Mouse (Mus musculus) neural tube, embryonic 12.5 days (tissue): ENCODE measurements around the gene Vps53. TPM values are rescaled to one million over a fixed set of nuclear protein-coding genes. Genes with fewer than 3 reads are reported as not detected.
"Not testable (repeated sequence)": the region's sequence is repeated elsewhere in the genome, so short reads cannot be mapped to it uniquely, and the experiment has no call there.

ENCODE experiments used
- ATAC-seq: fragments of 200-750 bp; cut with Nextera tagmentation; 2 replicates; pipeline ENCODE4 v1.8.0; 2017; ENCODE audit warnings: low read depth, mild to moderate bottlenecking, moderate TSS enrichment, moderate library complexity; ENCODE audit not compliant: low FRiP score
- H3K27ac ChIP-seq: fragments of 300-500 bp; sonication (generic); 2 replicates; pipeline ENCODE4 v1.5.1; 2016
- H3K27me3 ChIP-seq: fragments of 300-500 bp; sonication (generic); replicated peaks from 2 replicates; pipeline ENCODE4 v1.6.1; 2016; ENCODE audit warnings: mild to moderate bottlenecking
- H3K36me3 ChIP-seq: fragments of 300-500 bp; sonication (generic); 2 replicates; pipeline ENCODE4 v1.6.1; 2016; ENCODE audit warnings: mild to moderate bottlenecking
- H3K4me1 ChIP-seq: fragments of 300-500 bp; sonication (generic); 2 replicates; pipeline ENCODE4 v1.6.1; 2016
- H3K4me2 ChIP-seq: fragments of 300-500 bp; sonication (generic); replicated peaks from 2 replicates; pipeline ENCODE4 v1.6.1; 2016; ENCODE audit warnings: mild to moderate bottlenecking
- H3K4me3 ChIP-seq: fragments of 300-500 bp; sonication (generic); 2 replicates; pipeline ENCODE4 v1.5.1; 2016
- H3K9ac ChIP-seq: fragments of 300-500 bp; sonication (generic); 2 replicates; pipeline ENCODE4 v1.6.1; 2016; ENCODE audit warnings: mild to moderate bottlenecking
- H3K9me3 ChIP-seq: fragments of 300-500 bp; sonication (generic); 2 replicates; pipeline ENCODE4 v1.6.1; 2016; ENCODE audit warnings: mild to moderate bottlenecking
- WGBS: fragments of 180-500 bp; shearing (Covaris S2); methylation state at CpG from one replicate; pipeline ENCODE4 v1.1.7; 2016; 5-methylcytosine and 5-hydroxymethylcytosine counted together
- polyA plus RNA-seq: library from polyadenylated mRNA; unstranded; fragments of >200 nt; fragmentation: Nextera tagmentation; extraction: Ambion mirVana; gene quantifications from 2 replicates; pipeline ENCODE4 v1.2.1, GENCODE M21; 2016

Gene Vps53
- polyA plus RNA-seq, 1 experiment from 2014 or later, result 62.2 TPM

DNA sequence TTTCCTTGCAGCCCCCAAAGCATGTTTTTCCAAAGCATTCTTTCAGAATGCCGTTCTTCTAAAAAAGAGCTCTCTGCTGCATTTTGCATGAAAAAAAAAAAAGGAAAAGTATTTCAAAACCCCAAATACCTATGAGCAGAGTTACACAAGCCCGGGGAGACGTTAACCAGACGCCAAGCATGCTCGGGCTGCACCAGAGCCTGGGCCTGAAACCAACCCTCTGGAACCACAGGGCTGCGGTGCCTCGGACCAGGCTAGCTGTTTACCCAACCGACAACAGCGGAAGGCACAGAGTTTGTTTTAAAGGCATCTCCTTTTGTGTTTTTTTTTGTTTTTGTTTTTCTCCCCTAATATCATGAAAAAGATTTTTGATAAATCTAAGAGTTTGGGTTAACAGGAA lies 158.5 kb downstream of the Vps53 start:
- H3K27ac ChIP-seq, result no peak overlapping the region
- no peaks in the 10 kb centered on the region for H3K27me3 ChIP-seq
- H3K9me3 ChIP-seq, result no peaks in the 10 kb centered on the region
- H3K4me2 ChIP-seq, result no peak overlapping the region
- no peak for ATAC-seq
- no peaks in the 10 kb centered on the region; the same call in 1 of the 2 replicates for H3K36me3 ChIP-seq
- no peak overlapping the region for H3K9ac ChIP-seq
- peaks cover 8% of the 10 kb centered on the region for H3K4me1 ChIP-seq
- no peak overlapping the region for H3K4me3 ChIP-seq
- 88% methylated on average over 9 of the region's 9 CpGs for WGBS

DNA sequence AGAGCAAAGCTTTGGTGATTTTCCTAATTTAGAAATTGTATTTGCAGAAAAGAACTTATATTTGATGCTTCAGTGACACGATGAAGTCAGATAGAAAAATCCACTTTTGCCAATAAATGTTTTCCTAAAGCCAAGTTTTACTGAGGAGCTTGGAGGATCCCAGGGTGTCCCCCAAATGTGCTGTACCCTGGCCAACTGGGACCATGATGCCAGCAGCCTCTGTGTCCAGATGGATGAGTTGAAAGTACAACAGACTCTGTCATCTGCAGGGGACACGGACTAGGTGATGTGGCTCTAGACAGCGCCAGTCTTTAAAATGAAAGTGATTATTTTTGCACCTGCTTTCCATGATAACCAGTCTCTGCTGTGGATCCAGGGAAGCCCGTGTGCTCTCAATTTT lies 159.6 kb downstream of the Vps53 start:
- ATAC-seq, result no peak
- no peak overlapping the region for H3K9ac ChIP-seq

DNA sequence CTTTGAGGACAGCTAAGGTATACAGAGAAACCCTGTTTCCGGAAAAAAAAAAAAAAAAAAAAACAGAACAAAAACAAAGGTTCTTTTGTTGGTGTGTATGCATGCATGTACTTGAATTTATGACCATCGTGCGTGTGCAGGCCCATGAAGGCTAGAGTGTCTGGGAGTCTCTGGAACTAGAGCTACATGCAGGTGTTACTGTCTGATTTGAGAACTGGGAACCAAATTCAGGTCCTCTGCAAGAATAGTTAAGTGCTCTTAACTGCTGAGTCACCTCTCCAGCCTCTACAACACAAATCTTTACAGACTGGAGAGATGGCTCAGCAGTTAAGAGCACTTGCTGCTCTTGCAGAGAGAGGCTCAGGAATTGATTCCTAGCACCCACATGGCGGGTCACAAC lies 163.6 kb downstream of the Vps53 start:
- ATAC-seq, result no peak
- Histone ChIP-seq H3K9me3 (no peaks in the 10 kb centered on the region), H3K36me3 (no peaks in the 10 kb centered on the region; the same call in 1 of the 2 replicates), H3K27me3 (no peaks in the 10 kb centered on the region), H3K4me1 (no peaks in the 10 kb centered on the region), H3K4me2 (no peak overlapping the region), H3K9ac (no peak overlapping the region), H3K4me3 (no peak overlapping the region), H3K27ac (no peak overlapping the region)
- WGBS, result 73% methylated on average over 4 of the region's 4 CpGs

More for the DNA sequence above, 159.6 kb downstream of the Vps53 start:
- no peaks in the 10 kb centered on the region for H3K27me3 ChIP-seq
- H3K9me3 ChIP-seq, result no peaks in the 10 kb centered on the region
- H3K4me1 ChIP-seq, result peaks cover 4% of the 10 kb centered on the region
- 91% methylated on average over 4 of the region's 4 CpGs for WGBS
- H3K36me3 ChIP-seq, result no peaks in the 10 kb centered on the region; the same call in 1 of the 2 replicates
- H3K27ac ChIP-seq, result no peak overlapping the region
- H3K4me3 ChIP-seq, result no peak overlapping the region
- no peak overlapping the region for H3K4me2 ChIP-seq

DNA sequence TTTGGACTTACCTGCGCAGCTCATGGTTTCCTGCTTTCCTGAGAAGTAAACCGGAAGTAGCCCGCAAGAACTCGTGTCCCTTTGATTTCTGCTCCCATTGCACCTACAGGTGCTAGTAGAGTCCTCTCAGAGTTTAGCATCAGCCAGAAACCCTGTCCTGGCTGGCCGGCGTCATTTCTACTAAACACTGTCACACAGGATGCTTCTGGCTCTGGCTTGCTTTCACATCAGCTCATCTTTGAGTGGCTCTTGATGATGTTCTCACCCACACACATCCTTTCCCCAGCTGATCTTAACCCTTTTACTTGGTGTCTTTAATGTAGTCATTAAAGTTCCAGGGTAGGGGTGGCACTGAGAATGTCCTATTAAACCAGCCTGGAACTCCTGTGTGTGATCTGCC lies 164.2 kb downstream of the Vps53 start:
- Histone ChIP-seq H3K27ac (no peak overlapping the region), H3K9ac (no peak overlapping the region), H3K27me3 (no peaks in the 10 kb centered on the region), H3K4me1 (no peaks in the 10 kb centered on the region), H3K36me3 (no peaks in the 10 kb centered on the region; the same call in 1 of the 2 replicates), H3K4me2 (no peak overlapping the region), H3K9me3 (no peaks in the 10 kb centered on the region), H3K4me3 (no peak overlapping the region)
- ATAC-seq, result no peak
- WGBS, result 88% methylated on average over 6 of the region's 6 CpGs

DNA sequence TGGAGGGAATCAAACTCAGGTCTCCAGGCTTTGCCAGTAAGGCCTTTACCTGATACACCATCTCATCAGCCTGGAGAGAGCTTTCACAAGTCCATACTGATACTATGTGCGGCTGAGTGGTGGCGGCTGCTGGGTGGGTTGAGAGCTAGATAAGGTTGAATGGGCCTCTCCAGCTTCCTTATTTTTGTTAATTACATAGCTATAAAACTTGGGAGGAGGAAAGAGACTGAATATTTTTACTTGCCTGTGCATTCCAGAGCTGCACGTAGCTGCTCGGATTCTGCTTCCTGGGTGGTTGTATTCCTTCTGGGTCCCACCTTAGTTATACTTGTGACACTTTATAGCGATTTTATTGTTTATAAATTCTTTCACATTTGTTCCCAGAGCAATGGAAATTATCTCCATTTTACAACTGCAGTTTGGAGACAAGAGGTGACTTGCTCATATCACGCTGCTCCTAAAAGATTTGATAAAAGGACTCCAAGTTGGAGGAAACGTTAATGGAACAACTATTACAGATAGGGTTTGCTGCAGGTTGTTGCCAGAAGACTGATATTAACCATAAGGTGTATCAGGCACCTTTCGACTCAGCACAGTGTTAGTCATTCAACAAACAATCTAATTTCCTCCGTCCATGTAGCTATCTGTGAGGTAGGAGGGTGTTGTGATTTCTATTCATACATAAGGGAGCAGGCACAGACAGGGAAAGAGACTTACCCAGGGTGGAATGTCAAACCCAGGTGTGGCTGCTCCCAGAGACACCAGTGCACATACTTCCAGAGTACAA lies 168.4 kb downstream of the Vps53 start:
- WGBS, result 86% methylated on average over 9 of the region's 9 CpGs
- no peaks in the 10 kb centered on the region for H3K4me1 ChIP-seq
- H3K4me3 ChIP-seq, result no peak overlapping the region
- no peaks in the 10 kb centered on the region for H3K9me3 ChIP-seq
- no peak for ATAC-seq
- no peak overlapping the region for H3K4me2 ChIP-seq
- H3K27ac ChIP-seq, result no peak overlapping the region
- H3K9ac ChIP-seq, result no peak overlapping the region
- no peaks in the 10 kb centered on the region for H3K27me3 ChIP-seq
- no peaks in the 10 kb centered on the region for H3K36me3 ChIP-seq

DNA sequence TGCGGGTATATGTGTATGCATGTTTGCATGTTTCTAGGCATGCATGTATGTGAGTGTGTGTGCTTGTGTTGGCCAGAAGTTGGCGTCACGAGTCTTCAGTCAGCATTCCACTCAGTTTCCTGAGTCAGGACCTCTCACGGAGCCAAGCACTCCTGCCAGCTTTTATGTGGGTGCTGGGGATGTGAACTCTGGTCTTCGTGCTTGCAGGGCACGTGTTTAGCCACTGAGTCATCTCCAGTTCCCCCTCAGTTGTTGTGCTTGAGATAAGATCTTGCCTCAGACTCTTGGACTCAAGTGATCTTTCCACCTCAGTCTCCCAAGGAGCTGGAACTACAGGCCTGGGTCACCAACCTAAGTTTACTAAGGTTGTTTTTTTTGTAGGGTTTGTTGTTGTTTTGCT lies 170.3 kb downstream of the Vps53 start:
- no peak overlapping the region for H3K4me3 ChIP-seq
- H3K4me1 ChIP-seq, result no peaks in the 10 kb centered on the region
- H3K27me3 ChIP-seq, result no peaks in the 10 kb centered on the region
- H3K9ac ChIP-seq, result no peak overlapping the region
- H3K36me3 ChIP-seq, result no peaks in the 10 kb centered on the region
- WGBS, result 93% methylated on average over 6 of the region's 6 CpGs
- no peak overlapping the region for H3K4me2 ChIP-seq
- H3K27ac ChIP-seq, result no peak overlapping the region
- no peaks in the 10 kb centered on the region for H3K9me3 ChIP-seq
- ATAC-seq, result no peak

DNA sequence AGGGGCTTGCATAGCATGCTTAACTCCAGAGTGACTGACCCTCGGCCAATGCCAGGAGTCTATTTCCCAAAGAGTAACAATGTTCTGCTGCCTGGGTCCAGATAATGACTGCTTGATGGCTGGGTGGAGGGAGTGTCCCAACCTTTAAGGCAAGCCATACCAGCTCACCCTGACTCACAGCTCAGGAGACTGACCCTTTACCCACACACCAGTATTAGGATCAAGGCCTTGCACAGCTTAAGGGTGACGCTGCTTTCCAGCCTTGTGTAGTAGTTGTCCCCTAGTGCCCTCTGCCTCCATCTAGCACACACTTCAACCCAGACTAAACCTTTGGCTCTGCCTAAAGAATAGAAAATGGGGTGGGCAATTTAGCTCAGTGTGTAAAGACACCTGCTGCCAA lies 171.3 kb downstream of the Vps53 start:
- 75% methylated on average over 2 of the region's 2 CpGs for WGBS
- Histone ChIP-seq H3K4me2 (no peak overlapping the region), H3K4me3 (no peak overlapping the region), H3K9ac (no peak overlapping the region), H3K9me3 (no peaks in the 10 kb centered on the region), H3K36me3 (no peaks in the 10 kb centered on the region), H3K27me3 (no peaks in the 10 kb centered on the region), H3K4me1 (no peaks in the 10 kb centered on the region), H3K27ac (no peak overlapping the region)
- no peak for ATAC-seq

DNA sequence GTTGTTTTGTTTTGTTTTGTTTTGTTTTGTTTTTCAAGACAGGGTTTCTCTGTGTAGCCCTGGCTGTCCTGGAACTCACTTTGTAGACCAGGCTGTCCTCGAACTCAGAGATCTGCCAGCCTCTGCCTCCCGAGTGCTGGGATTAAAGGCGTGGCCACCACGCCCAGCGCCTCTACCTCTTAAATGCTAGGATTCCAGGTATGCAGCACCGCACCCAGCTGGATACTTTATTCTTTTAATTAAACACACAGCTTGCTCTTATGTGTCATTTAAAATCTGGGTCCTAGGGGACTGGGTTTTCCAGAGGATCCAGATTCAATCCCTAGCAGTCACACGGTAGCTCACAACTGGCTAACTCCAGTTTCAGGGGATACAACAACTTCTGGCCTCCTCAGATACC lies 175.2 kb downstream of the Vps53 start:
- peaks cover 12% of the 10 kb centered on the region; the same call in 1 of the 2 replicates for H3K27me3 ChIP-seq
- H3K36me3 ChIP-seq, H3K9ac ChIP-seq, H3K4me1 ChIP-seq, H3K4me2 ChIP-seq, H3K9me3 ChIP-seq, ATAC-seq, H3K27ac ChIP-seq, H3K4me3 ChIP-seq: not testable (repeated sequence)
- WGBS, result 95% methylated on average over 7 of the region's 7 CpGs

DNA sequence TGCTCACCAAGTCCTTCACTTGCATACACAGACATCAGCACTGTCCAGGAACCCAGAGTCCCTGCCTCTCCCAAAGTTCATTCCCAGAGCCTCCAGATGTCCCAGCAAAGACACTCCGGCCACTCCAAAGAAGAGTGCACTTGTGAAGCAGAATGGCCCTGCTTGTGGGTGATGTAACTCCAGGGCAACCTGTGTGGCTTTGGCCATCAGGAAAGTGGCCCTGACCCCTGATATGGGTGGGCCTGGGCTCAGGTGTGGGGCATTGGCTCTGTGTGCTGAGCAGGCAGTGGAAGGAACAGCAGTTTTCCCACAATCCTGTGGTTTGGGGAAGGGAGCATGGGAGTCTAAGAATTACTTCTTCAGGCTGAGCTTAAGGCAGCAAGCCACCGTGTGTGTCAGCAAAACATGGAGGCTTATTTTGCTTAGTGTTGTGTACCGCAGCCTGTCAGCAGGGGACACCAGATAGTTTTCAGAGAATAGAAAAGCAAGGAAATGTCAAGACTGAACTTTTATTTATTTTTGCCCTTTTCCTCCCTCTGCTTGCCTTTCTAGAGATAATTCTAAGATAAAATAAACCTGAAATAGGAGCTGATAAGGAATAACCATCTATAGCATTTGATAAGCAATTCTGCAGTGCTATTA lies 178.1 kb downstream of the Vps53 start:
- WGBS, result 66% methylated on average over 3 of the region's 3 CpGs
- Histone ChIP-seq H3K9me3 (no peaks in the 10 kb centered on the region), H3K36me3 (no peaks in the 10 kb centered on the region), H3K9ac (no peak overlapping the region), H3K4me2 (no peak overlapping the region), H3K4me1 (peaks cover 8% of the 10 kb centered on the region; the same call in 1 of the 2 replicates), H3K27me3 (peaks cover 12% of the 10 kb centered on the region; the same call in 1 of the 2 replicates), H3K27ac (no peak overlapping the region), H3K4me3 (no peak overlapping the region)
- no peak for ATAC-seq

DNA sequence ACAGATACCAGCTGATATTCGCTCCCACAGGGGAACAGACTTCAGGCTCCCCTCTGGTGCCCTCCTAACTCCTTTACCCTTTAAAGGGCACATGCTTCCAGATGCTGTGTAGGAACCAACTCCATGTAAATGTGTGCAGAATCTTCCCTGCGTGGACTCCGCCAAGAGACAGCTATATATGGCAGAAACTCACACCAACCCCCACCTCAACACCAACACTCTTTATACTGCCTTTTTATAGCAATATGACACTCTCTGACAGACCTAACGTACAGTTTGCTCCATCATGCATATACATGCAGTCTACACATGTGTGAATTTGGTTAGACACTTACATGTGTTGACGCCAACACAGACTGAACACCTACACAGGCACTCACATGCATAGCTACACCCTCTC lies 178.7 kb downstream of the Vps53 start:
- Histone ChIP-seq H3K4me1 (peaks cover 8% of the 10 kb centered on the region; the same call in 1 of the 2 replicates), H3K27ac (no peak overlapping the region), H3K27me3 (peaks cover 12% of the 10 kb centered on the region; the same call in 1 of the 2 replicates), H3K9me3 (no peaks in the 10 kb centered on the region), H3K36me3 (no peaks in the 10 kb centered on the region), H3K4me2 (no peak overlapping the region), H3K4me3 (no peak overlapping the region), H3K9ac (no peak overlapping the region)
- ATAC-seq, result no peak
- 89% methylated on average over 5 of the region's 5 CpGs for WGBS

DNA sequence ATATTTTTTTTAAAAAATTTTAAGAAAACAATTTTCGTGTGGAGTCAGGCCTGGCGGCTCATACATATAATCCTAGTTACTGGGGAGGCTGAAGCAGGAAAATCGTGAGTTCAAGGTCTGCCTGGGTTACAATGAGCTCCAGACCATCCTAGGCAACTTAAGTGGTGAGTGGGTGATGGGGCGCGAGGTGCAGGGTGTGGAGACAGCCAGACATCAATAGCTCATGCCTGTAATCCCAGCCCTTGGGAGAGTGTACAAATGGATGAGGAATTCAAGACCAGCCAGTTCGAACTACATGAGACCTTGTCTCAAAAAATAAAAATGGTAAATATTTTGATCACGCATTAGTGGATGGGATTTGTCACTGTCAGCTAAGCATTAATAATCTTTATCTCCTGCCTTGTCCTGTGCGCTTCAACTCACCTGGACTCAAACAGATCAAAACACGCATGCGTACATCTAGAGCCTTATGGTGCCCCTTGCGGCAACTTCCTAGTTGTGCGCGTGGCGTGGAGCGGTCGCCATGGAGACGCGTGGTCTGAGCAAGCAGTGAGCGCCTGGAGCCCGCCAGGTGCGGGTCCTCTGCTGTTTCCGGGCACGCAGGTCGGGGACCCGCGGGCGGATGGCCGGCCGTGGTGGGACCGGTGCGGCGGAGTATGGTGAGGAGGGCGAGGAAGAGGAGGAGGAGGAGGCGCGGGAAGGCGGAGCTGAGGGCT lies 179.8 kb downstream of the Vps53 start, which contains the start of gene 1700016K19Rik:
TSS of gene 1700016K19Rik (plus strand) at position 473 of the 716 bp plus-strand sequence.
- peak within 1 kb of the TSS; percentile 54 for H3K4me3 ChIP-seq
- no peak within 1 kb of the TSS for H3K27ac ChIP-seq
- peak within 1 kb of the TSS; percentile 52 for H3K9ac ChIP-seq

More for the DNA sequence above, 179.8 kb downstream of the Vps53 start, which contains the start of gene 1700016K19Rik:
- WGBS, result 13% methylated on average over 36 of the region's 36 CpGs
- ATAC-seq, result peak; percentile 50
- H3K27me3 ChIP-seq, result peaks cover 12% of the 10 kb centered on the region; the same call in 1 of the 2 replicates
- peaks cover 8% of the 10 kb centered on the region; the same call in 1 of the 2 replicates for H3K4me1 ChIP-seq
- H3K36me3 ChIP-seq, result no peaks in the 10 kb centered on the region
- no peaks in the 10 kb centered on the region for H3K9me3 ChIP-seq
- peak within 1 kb of the TSS; percentile 93 for H3K4me2 ChIP-seq
